Mouse (Mus musculus) stomach, postnatal 0 days (tissue): ENCODE measurements at regions not wholly inside any gene's neighbourhood (a gene's known extent, or its start where the extent isn't known, plus 50 kb on each side); places are given as distances from the start of the nearest gene placed in this dataset.

Experiments
- CTCF ChIP-seq: IDR thresholded peaks from 2 replicates; pipeline ENCODE4 v1.5.1; 2016; ENCODE audit warnings: antibody characterized with exemption, low read depth, mild to moderate bottlenecking, moderate library complexity
- EP300 ChIP-seq: optimal IDR thresholded peaks from 2 replicates; pipeline ENCODE3; 2016; ENCODE audit warnings: antibody characterized with exemption

GRCm38 (mm10) chr4:124326301-124326700, 284.3 kb downstream of the 3100002H09Rik start:
- TF ChIP-seq CTCF = no peak
- no peak for TF ChIP-seq EP300
